10 mouse cellular contexts compared by ENCODE assay signal in the genomic region with DNA sequence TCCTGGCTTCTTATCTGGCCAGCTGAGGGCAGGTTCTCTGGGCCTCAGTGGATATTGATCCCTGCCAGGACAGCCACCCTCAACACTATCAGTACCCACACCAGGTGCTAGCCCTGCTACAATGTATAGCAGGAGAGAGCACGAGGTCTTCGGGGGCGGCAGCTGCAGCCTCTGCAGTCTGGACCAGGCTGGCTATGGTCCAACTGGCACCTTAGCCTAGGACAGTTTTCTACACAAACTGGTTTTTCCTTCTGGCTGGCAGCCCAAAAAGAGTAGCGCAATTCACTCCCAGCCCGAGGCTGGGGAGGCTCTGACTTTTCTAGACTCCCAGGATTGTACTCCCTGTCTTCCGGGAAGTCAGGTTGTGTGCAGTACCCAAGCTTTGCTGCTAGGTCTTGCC. TPM values are rescaled to one million over a fixed set of nuclear protein-coding genes. Genes with fewer than 3 reads are reported as not detected.
A peak's percentile ranks its signal among the peaks of the same experiment; 100 is the strongest.
DNase-seq lines count a peak whose midpoint lies in the region; ATAC-seq and TF ChIP-seq lines count a peak whose summit lies in the region.
"Had no signal": no experiment of that assay in that cellular context is flagged by ENCODE, and none has a peak within 500 bp of the region (broad histone marks: within the 10 kb centered on the region; RNA-seq: fewer than 3 reads in every experiment).

No protein-coding gene starts in this region.

- peak overlapping the region; percentile 82 for H3K27ac ChIP-seq in intestine, embryonic 15.5 days
- H3K27ac ChIP-seq in lung, embryonic 14.5 days (ENCODE audit: low read depth): peak overlapping the region; percentile 19

- peak overlapping the region; percentile 91 for H3K4me2 ChIP-seq in intestine, embryonic 15.5 days (replicated peaks)
- H3K4me2 ChIP-seq in lung, embryonic 14.5 days: peak overlapping the region; percentile 77

- no peak overlapping the region for H3K9ac ChIP-seq in intestine, embryonic 15.5 days
- no peak overlapping the region for H3K9ac ChIP-seq in lung, embryonic 14.5 days

- no peak for TF ChIP-seq CTCF in lung, embryonic 14.5 days (IDR thresholded peaks at IDR 0.05; ENCODE audit: low read depth)

- peak; percentile 31 for DNase-seq in gastrocnemius, postnatal 10 days
- no peak for DNase-seq in gastrocnemius, postnatal 14 days
- DNase-seq in adrenal gland, adult 2 months: peak; percentile 62
- peak; percentile 90 for DNase-seq in lung, embryonic 14.5 days
- DNase-seq in urinary bladder, adult 2 months (ENCODE audit: low spot score): peak; percentile 41
- no peak for DNase-seq in yolk sac, embryonic 10.5 days (ENCODE audit: low spot score)
- DNase-seq in spleen, postnatal 36 days (ENCODE audit: low spot score in 2 of 2): no peak

- no peaks in the 10 kb centered on the region for H3K36me3 ChIP-seq in intestine, embryonic 15.5 days
- H3K36me3 ChIP-seq in lung, embryonic 14.5 days (ENCODE audit: insufficient read depth): no peaks in the 10 kb centered on the region

- 0 out of 2 replicates have a peak overlapping the region, but pooled peaks have one; percentile 49 for H3K4me3 ChIP-seq in intestine, embryonic 15.5 days (replicated peaks)
- H3K4me3 ChIP-seq in lung, embryonic 14.5 days (ENCODE audit: low read depth, low read length): no peak overlapping the region

- WGBS in intestine, embryonic 15.5 days: 28% methylated on average over 6 of the region's 6 CpGs
- 18% methylated on average over 6 of the region's 6 CpGs for WGBS in lung, embryonic 14.5 days

- H3K9me3 ChIP-seq in intestine, embryonic 15.5 days: no peaks in the 10 kb centered on the region
- no peaks in the 10 kb centered on the region for H3K9me3 ChIP-seq in lung, embryonic 14.5 days (ENCODE audit: low read depth, low read length)

- ATAC-seq in intestine, embryonic 15.5 days: peak; percentile 88
- ATAC-seq in lung, embryonic 14.5 days (ENCODE audit: insufficient read depth): peak; percentile 56

- peaks cover 16% of the 10 kb centered on the region for H3K4me1 ChIP-seq in intestine, embryonic 15.5 days (replicated peaks)
- peaks cover 11% of the 10 kb centered on the region; the same call in 1 of the 2 replicates for H3K4me1 ChIP-seq in lung, embryonic 14.5 days (ENCODE audit: insufficient read depth)

- H3K27me3 ChIP-seq in intestine, embryonic 15.5 days (replicated peaks): peaks cover 12% of the 10 kb centered on the region
- H3K27me3 ChIP-seq in lung, embryonic 14.5 days (ENCODE audit: insufficient read depth, low read length): peaks cover 37% of the 10 kb centered on the region
- H3K27me3 ChIP-seq: CH12.LX had no signal

- intact Hi-C loops in gastrocnemius, postnatal 14 days (cut with DNase I; ENCODE audit: low total_unique reads): no loop called here

RNA-seq across cellular contexts. Expression of a gene that starts 0.9 kb away (rescaled TPM):
- total RNA-seq in gastrocnemius, postnatal 10 days (2021): 1 to 10 TPM; 1.2 to 2.4 TPM
- total RNA-seq in gastrocnemius, postnatal 14 days (2021): under 1 TPM; 0.82 to 0.96 TPM
- total RNA-seq in adrenal gland, adult 2 months (2021): 10 to 100 TPM; 29.3 to 48.2 TPM
- polyA plus RNA-seq in adrenal gland, adult 2 months (2012; rRNA removed): 116 and 153 TPM in 2 replicates
- polyA plus RNA-seq in intestine, embryonic 15.5 days (2015; fragmentation: Nextera tagmentation; extraction: Ambion mirVana): 23.0 and 24.3 TPM in 2 replicates
- polyA plus RNA-seq in lung, embryonic 14.5 days (2014; fragmentation: Nextera tagmentation; extraction: Ambion mirVana): 7.3 and 8.0 TPM in 2 replicates
- polyA plus RNA-seq in urinary bladder, adult 2 months (2012; rRNA removed): 20.6 and 27.3 TPM in 2 replicates

RNA-seq across cellular contexts. Expression of a gene that starts 25.6 kb away (rescaled TPM):
- total RNA-seq in gastrocnemius, postnatal 10 days (2021): not detected
- not detected for total RNA-seq in gastrocnemius, postnatal 14 days (2021)
- total RNA-seq in adrenal gland, adult 2 months (2021): not detected
- polyA plus RNA-seq in adrenal gland, adult 2 months (2012; rRNA removed): 0.44 and 0.55 TPM in 2 replicates
- polyA plus RNA-seq in intestine, embryonic 15.5 days (2015; fragmentation: Nextera tagmentation; extraction: Ambion mirVana): not detected in 2 replicates
- polyA plus RNA-seq in lung, embryonic 14.5 days (2014; fragmentation: Nextera tagmentation; extraction: Ambion mirVana): not detected in 2 replicates
- 1.6 and 2.3 TPM in 2 replicates for polyA plus RNA-seq in urinary bladder, adult 2 months (2012; rRNA removed)
- polyA plus RNA-seq: limb, embryonic 11.5 days had no signal

RNA-seq across cellular contexts. Expression of a gene that starts 39.3 kb away (rescaled TPM):
- not detected for total RNA-seq in gastrocnemius, postnatal 10 days (2021)
- total RNA-seq in gastrocnemius, postnatal 14 days (2021): not detected
- 1 to 10 TPM in 1 of 2 experiments, not detected in 1; 1.7 TPM for total RNA-seq in adrenal gland, adult 2 months (2021)
- polyA plus RNA-seq in adrenal gland, adult 2 months (2012; rRNA removed): 0.36 TPM in 1 of 2 replicates, not detected in the other
- not detected in 2 replicates for polyA plus RNA-seq in intestine, embryonic 15.5 days (2015; fragmentation: Nextera tagmentation; extraction: Ambion mirVana)
- not detected in 2 replicates for polyA plus RNA-seq in lung, embryonic 14.5 days (2014; fragmentation: Nextera tagmentation; extraction: Ambion mirVana)
- polyA plus RNA-seq in urinary bladder, adult 2 months (2012; rRNA removed): 2.3 and 4.0 TPM in 2 replicates
- polyA plus RNA-seq: limb, embryonic 11.5 days had no signal

Comparison
In these comparisons a context has a peak if more than half of its experiments do, and no peak if none do; other contexts are left out.
1. DNase-seq: peak in gastrocnemius, postnatal 10 days (single experiment), adrenal gland, adult 2 months (single experiment), lung, embryonic 14.5 days (single experiment) and urinary bladder, adult 2 months (single experiment); none in gastrocnemius, postnatal 14 days (single experiment), yolk sac, embryonic 10.5 days (single experiment) and spleen, postnatal 36 days (0 of 2).